In the genomic region with DNA sequence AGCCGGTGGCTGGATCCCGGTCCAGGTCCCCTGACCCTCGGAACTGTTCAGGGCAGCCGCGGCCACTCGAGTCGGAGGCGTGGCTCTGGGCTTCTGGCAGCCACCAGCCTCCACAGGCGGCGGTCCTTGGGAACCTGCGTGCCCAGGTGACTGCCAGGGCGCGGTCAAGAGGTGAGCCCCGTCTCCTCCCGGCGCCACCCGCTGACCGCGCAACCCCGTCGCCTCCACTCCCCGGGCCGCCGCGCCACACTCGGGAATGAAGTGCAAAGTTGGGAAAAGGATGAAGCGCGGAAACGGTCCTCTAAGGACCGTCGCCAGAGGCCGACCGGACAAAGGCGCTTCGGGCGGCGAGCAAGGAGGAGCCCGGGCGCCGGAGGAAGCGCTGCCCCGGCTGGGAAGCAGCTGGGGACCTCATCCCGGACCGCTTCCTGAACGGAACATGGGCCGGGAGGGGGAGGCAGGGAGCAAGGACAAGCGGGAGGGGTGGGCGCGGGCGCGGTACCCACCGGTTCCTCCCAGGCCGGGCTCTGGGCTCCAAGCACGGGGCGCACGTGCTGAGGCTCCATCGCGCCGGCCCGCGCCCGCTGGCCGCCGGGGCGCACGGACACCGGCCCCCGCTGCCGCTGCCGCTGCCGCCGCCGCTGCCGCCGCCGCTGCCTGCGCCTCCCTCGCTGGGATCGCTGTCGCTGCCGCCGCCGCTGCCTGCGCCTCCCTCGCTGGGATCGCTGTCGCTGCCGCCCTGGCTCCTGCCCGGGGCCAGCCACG, we compare ENCODE assay signal across 8 mouse cellular contexts. TPM values are rescaled to one million over a fixed set of nuclear protein-coding genes. Genes with fewer than 3 reads are reported as not detected.
DNase-seq lines count a peak whose midpoint lies in the region; ATAC-seq and TF ChIP-seq lines count a peak whose summit lies in the region.

No protein-coding gene starts in this region.

- under 1% methylated on average over 60 of the region's 90 CpGs for WGBS in lung, embryonic 14.5 days

- peak overlapping the region; percentile 70; the same call in 1 of the 2 replicates for H3K27ac ChIP-seq in lung, embryonic 14.5 days (ENCODE audit: low read depth)

- peak overlapping the region; percentile 72 for H3K9ac ChIP-seq in lung, embryonic 14.5 days

- TF ChIP-seq CTCF in lung, embryonic 14.5 days (IDR thresholded peaks at IDR 0.05; ENCODE audit: low read depth) = 0 out of 2 replicates have a peak, but pooled peaks have one; percentile 16

- no peaks in the 10 kb centered on the region for H3K36me3 ChIP-seq in lung, embryonic 14.5 days (ENCODE audit: insufficient read depth)

- no peaks in the 10 kb centered on the region for H3K9me3 ChIP-seq in lung, embryonic 14.5 days (ENCODE audit: low read depth, low read length)

- peak overlapping the region; percentile 73 for H3K4me3 ChIP-seq in lung, embryonic 14.5 days (ENCODE audit: low read depth, low read length)

- peak; percentile 52 to 59 for DNase-seq in urinary bladder, adult 18-20 months (ENCODE audit: low spot score in 2 of 2)
- no peak for DNase-seq in urinary bladder, postnatal 10 days (ENCODE audit: low spot score)
- peak; percentile 54 for DNase-seq in embryo, embryonic 10 days (ENCODE audit: low spot score)
- peak; percentile 54 to 64 for DNase-seq in heart, adult 9 months (ENCODE audit: low spot score in 2 of 2)
- peak; percentile 54 to 69 for DNase-seq in kidney, adult 8-10 months
- peak; percentile 70 for DNase-seq in lung, embryonic 14.5 days
- peak; percentile 46 for DNase-seq in retina, embryonic 14.5 days (ENCODE audit: low spot score)

- 0 out of 2 replicates have a peak, but pooled peaks cover 4% of the 10 kb centered on the region for H3K27me3 ChIP-seq in lung, embryonic 14.5 days (ENCODE audit: insufficient read depth, low read length)

- no peaks in the 10 kb centered on the region; the same call in 1 of the 2 replicates for H3K4me1 ChIP-seq in lung, embryonic 14.5 days (ENCODE audit: insufficient read depth)

- peak overlapping the region; percentile 96 for H3K4me2 ChIP-seq in lung, embryonic 14.5 days

- peak; percentile 64 for ATAC-seq in lung, embryonic 14.5 days (ENCODE audit: insufficient read depth)
- no peak for ATAC-seq in activated CD4-positive, CD25-positive, alpha-beta regulatory T cell, adult 4 months

RNA-seq across cellular contexts. Expression of gene Dgkh, which starts 0.5 kb away (rescaled TPM):
- polyA plus RNA-seq in lung, embryonic 14.5 days (2014; fragmentation: Nextera tagmentation; extraction: Ambion mirVana) = 3.0 and 3.4 TPM in 2 replicates
- polyA plus RNA-seq in activated CD4-positive, CD25-positive, alpha-beta regulatory T cell, adult 4 months (2017; shearing (Covaris generic)) = 1 to 10 TPM; 1.6 to 2.7 TPM
